Mouse (Mus musculus): ENCODE data around the gene Zfp664.
A peak's percentile ranks its signal among the peaks of the same experiment; 100 is the strongest.

- peak; percentile 81 for TF ChIP-seq CTCF (IDR thresholded peaks at IDR 0.05)
- no peak for TF ChIP-seq EP300 (IDR thresholded peaks at IDR 0.05)
These were observed 6.5 kb downstream of the Zfp664 start for GRCm38 (mm10) chr5:124868981-124869380.
